Mouse (Mus musculus) heart, embryonic 15.5 days (tissue): Measurements from ENCODE around the gene Zkscan7. TPM values are rescaled to one million over a fixed set of nuclear protein-coding genes. Genes with fewer than 3 reads are reported as not detected.
A peak's percentile ranks its signal among the peaks of the same experiment; 100 is the strongest.

ENCODE experiments used
- ATAC-seq: fragments of 200-750 bp; cut with Nextera tagmentation; replicated peaks from 2 replicates; pipeline ENCODE4 v1.8.0; 2017; ENCODE audit warnings: low read depth, moderate TSS enrichment; ENCODE audit not compliant: insufficient number of reproducible peaks, insufficient read depth, low FRiP score
- H3K27ac ChIP-seq: fragments of 300-500 bp; sonication (generic); 2 replicates; pipeline ENCODE4 v1.5.1; 2015; ENCODE audit warnings: mild to moderate bottlenecking, inconsistent platforms
- H3K27me3 ChIP-seq: fragments of 300-500 bp; sonication (generic); 2 replicates; pipeline ENCODE4 v1.6.1; 2015; ENCODE audit warnings: inconsistent platforms
- H3K36me3 ChIP-seq: fragments of 300-500 bp; sonication (generic); 2 replicates; pipeline ENCODE4 v1.6.1; 2015; ENCODE audit warnings: mild to moderate bottlenecking, inconsistent platforms
- H3K4me1 ChIP-seq: fragments of 300-500 bp; sonication (generic); replicated peaks from 2 replicates; pipeline ENCODE4 v1.6.1; 2015; ENCODE audit warnings: inconsistent platforms
- H3K4me2 ChIP-seq: fragments of 300-500 bp; sonication (generic); 2 replicates; pipeline ENCODE4 v1.6.1; 2015; ENCODE audit warnings: inconsistent platforms, mild to moderate bottlenecking, moderate library complexity
- H3K4me3 ChIP-seq: fragments of 300-500 bp; sonication (generic); 2 replicates; pipeline ENCODE4 v1.5.1; 2015; ENCODE audit warnings: mild to moderate bottlenecking, inconsistent platforms
- H3K9ac ChIP-seq: fragments of 300-500 bp; sonication (generic); 2 replicates; pipeline ENCODE4 v1.6.1; 2015; ENCODE audit warnings: mild to moderate bottlenecking, inconsistent platforms
- H3K9me3 ChIP-seq: fragments of 300-500 bp; sonication (generic); replicated peaks from 2 replicates; pipeline ENCODE4 v1.6.1; 2016; ENCODE audit warnings: inconsistent platforms
- WGBS: fragments of 180-500 bp; shearing (Covaris S2); methylation state at CpG from one replicate; pipeline ENCODE4 v1.1.7; 2015; ENCODE audit warnings: mixed read lengths; 5-methylcytosine and 5-hydroxymethylcytosine counted together
- polyA plus RNA-seq: library from polyadenylated mRNA; unstranded; fragments of >200 nt; fragmentation: Nextera tagmentation; extraction: Ambion mirVana; gene quantifications from 2 replicates; pipeline ENCODE4 v1.2.1, GENCODE M21; 2015

Gene Zkscan7
- polyA plus RNA-seq, 1 experiment from 2014 or later: 1.9 TPM

DNA sequence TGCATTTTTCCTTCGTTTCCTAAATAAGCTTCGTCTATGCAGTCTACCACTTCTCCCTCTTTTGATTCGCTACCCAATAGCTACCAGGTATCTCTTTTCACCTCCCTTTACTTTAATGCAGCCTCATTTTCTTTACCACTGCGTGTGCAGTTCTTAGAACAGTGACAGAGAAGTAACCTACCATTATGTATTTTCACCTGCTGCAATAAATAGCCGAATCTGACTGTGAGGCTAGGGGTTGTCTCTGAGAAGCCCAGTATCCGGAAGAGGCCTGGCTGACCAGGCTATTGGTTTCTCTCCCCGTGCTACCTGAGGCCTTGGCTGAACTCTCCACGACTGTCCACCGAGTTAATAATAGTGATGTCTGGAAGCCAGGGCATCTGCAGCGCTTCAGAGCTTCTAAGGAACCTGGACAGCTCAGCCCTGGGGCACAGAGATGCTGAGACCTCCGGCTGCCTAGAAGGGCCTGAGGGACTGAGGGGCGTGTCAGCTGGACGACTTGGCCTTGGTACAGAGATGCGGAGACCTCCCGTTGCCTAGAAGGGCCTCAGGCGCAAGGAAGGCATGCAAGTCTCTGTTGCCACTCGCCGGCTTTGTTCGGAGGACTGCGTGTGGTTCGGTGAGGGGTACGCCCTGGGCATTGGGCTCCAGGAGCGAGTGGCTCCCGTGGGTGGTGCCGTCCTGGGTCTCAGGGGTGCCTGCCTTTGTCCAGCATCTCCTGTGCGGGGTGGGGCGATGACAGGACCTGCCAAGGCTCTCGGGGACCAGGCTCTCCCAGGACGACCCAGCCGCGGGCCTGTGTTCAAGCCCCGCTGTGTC lies 17.4 kb downstream of the Zkscan7 start:
- 18% methylated on average over 32 of the region's 32 CpGs for WGBS
- Histone ChIP-seq H3K36me3 (no peaks in the 10 kb centered on the region), H3K4me1 (0 out of 2 replicates have a peak, but pooled peaks cover 2% of the 10 kb centered on the region), H3K9ac (peak overlapping the region; percentile 71), H3K9me3 (no peaks in the 10 kb centered on the region), H3K4me3 (peak overlapping the region; percentile 71), H3K27ac (no peak overlapping the region), H3K4me2 (peak overlapping the region; percentile 91), H3K27me3 (no peaks in the 10 kb centered on the region; the same call in 1 of the 2 replicates)
- peak; percentile 88 for ATAC-seq

DNA sequence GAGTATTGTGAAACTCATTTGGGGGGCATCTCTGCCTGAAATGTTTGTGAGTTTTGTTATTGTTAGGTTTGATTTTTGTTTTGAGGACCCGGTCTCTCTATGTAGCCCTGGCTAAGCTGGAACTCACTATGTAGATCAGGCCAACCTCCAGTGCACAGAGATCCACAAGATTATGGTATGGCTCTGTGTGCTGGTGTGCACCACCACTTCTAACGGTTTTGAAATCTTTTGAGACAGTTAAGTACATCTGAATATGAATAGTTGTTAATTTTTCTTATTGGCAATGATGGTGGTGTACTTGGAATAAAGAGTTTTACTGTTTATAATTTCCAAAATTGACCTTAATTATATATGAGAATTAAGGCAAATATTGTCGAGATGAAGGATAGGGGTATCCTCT lies 37.0 kb downstream of the Zkscan7 start:
- Histone ChIP-seq H3K9ac (no peak overlapping the region; the same call in 1 of the 2 replicates), H3K4me2 (peak overlapping the region; percentile 81), H3K36me3 (peaks cover 27% of the 10 kb centered on the region), H3K9me3 (no peaks in the 10 kb centered on the region), H3K27me3 (0 out of 2 replicates have a peak, but pooled peaks cover 4% of the 10 kb centered on the region), H3K27ac (no peak overlapping the region), H3K4me1 (peaks cover 6% of the 10 kb centered on the region; the same call in 1 of the 2 replicates), H3K4me3 (peak overlapping the region; percentile 90)
- ATAC-seq: no peak
- 28% methylated on average over 3 of the region's 3 CpGs for WGBS

DNA sequence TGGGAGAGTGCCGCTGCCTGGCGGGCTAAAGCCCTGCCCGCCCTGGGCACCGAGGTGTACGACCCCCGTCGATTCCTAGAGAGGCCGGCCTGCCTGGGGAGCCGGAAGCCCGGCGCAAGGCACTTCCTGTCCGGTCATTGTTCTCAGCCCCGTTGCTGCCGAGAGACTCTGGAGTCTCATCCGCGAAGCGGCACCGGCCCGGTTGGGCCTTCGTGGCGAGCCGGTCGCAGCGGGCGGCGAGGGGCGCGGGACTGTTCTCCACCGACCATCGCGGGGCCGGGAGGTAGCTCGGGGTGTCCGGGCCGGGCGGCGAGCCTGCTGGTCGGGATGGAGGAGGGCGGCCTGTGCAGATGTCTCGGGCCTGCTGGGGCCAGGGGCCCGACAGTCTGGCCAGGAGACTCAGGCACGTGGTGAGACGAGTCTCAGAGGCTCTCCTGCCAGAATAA lies 37.5 kb downstream of the Zkscan7 start, which contains the start of gene Zfp105:
Gene Zfp105, plus strand, starts transcription at position 137 of the 446 bp plus-strand sequence.
- H3K27me3 ChIP-seq: 0 out of 2 replicates have a peak, but pooled peaks cover 4% of the 10 kb centered on the region
- peak within 1 kb of the TSS; percentile 90 for H3K4me3 ChIP-seq
- H3K9me3 ChIP-seq: no peaks in the 10 kb centered on the region
- WGBS: 1% methylated on average over 43 of the region's 43 CpGs
- peak within 1 kb of the TSS; percentile 94 for H3K9ac ChIP-seq
- H3K4me2 ChIP-seq: peak within 1 kb of the TSS; percentile 81
- peaks cover 6% of the 10 kb centered on the region; the same call in 1 of the 2 replicates for H3K4me1 ChIP-seq
- peaks cover 32% of the 10 kb centered on the region for H3K36me3 ChIP-seq
- peak; percentile 88 for ATAC-seq
- H3K27ac ChIP-seq: peak within 1 kb of the TSS; percentile 70

DNA sequence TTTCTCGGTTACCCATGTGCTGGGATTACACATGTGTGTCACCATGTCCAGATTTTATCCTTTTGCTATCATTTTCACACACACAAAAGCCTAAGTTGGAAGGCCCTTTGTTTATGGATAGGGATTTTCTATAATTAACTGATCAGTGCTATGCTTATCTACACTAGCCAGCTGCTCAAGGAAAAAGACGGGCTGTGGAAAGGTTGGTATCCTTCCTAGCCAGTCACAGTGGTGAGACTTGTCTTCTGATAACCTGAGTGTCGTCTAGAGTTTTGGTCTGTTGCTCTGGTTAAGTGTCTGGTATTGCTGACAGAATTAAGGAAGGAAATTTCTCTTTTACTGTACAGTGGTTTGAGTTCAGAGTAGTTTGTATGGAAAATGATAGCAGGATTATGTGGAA lies 43.4 kb downstream of the Zkscan7 start:
- Histone ChIP-seq H3K9me3 (0 out of 2 replicates have a peak, but pooled peaks cover 5% of the 10 kb centered on the region), H3K27ac (no peak overlapping the region), H3K27me3 (no peaks in the 10 kb centered on the region), H3K4me2 (no peak overlapping the region), H3K4me3 (no peak overlapping the region), H3K36me3 (peaks cover 68% of the 10 kb centered on the region), H3K4me1 (peaks cover under 1% of the 10 kb centered on the region; the same call in 1 of the 2 replicates), H3K9ac (no peak overlapping the region)
- ATAC-seq: no peak
- 79% methylated on average over 3 of the region's 3 CpGs for WGBS

Other genes starting within 250 kb of the Zkscan7 start
- 0.05 TPM in 1 of 2 replicates, not detected in the other for gene Topaz1, start 138.3 kb upstream of the Zkscan7 start, polyA plus RNA-seq
- gene Tcaim, start 80.1 kb upstream of the Zkscan7 start, polyA plus RNA-seq: 5.3 and 6.1 TPM in 2 replicates
- gene Gm35549, start 41.6 kb upstream of the Zkscan7 start, polyA plus RNA-seq: 0.29 and 0.42 TPM in 2 replicates
- 33.1 and 41.2 TPM in 2 replicates for gene Zfp445, start 19.7 kb upstream of the Zkscan7 start, polyA plus RNA-seq
- 9.4 and 9.6 TPM in 2 replicates for gene Zfp105, start 37.4 kb downstream of the Zkscan7 start, polyA plus RNA-seq
- 18.7 and 23.7 TPM in 2 replicates for gene 1110059G10Rik, start 65.3 kb downstream of the Zkscan7 start, polyA plus RNA-seq
- gene Kif15, start 65.4 kb downstream of the Zkscan7 start, polyA plus RNA-seq: 23.8 and 31.2 TPM in 2 replicates
- 15.4 and 18.1 TPM in 2 replicates for gene Tmem42, start 135.6 kb downstream of the Zkscan7 start, polyA plus RNA-seq
- 0.24 and 0.30 TPM in 2 replicates for gene Tgm4, start 149.0 kb downstream of the Zkscan7 start, polyA plus RNA-seq
- 44.2 and 52.7 TPM in 2 replicates for gene Zdhhc3, start 227.5 kb downstream of the Zkscan7 start, polyA plus RNA-seq
- gene Exosc7, start 227.5 kb downstream of the Zkscan7 start, polyA plus RNA-seq: 63.9 and 76.4 TPM in 2 replicates